Mouse (Mus musculus): Measurements from ENCODE around the gene Rsph14.

DNA sequence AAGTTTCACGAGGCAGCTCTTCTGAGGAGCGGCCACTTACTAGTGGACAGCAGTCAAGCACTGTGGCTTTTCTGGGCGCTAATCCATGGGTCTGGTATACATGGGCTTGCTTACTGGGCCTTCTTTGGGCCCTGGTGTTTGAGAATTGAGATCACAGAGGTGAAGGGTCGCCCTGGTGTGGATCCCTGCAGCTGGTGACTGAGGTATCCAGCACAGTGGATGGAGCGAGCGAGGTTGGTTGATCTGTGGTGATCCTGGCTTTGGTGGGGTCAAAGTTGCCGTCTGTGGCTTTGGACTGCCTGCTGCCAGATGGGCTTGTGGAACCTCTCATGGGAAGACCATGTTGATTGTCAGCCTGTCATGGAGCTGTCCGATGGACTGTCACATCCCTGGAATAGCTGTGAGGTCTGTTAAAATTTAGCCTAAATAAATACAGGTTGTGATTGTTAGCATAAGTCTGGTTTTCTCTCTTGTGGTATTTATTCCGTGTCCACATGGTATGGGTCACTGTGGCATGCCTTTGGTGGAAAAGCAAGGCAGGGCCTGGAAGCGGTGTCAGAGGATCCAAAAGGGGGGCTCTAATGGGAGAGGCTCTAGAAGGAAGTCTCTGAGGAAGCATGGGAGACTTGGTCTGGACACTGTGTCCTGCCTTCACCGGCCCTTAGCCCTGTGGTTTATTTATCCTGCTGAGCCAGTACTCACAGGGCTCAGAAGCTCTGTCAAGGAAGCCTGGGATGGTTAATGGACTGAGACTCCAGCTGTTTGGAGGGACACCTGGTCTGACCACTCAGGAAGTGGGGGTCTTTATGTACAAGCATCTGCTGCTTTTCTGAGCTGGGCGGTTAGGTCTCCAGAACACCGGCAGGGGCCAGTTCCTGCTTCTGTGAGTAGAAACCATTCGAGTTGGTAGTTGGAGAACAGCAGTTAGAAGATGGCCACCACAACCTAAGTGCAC is 46.1 kb upstream of the Rsph14 start:
- no peak for TF ChIP-seq CTCF (IDR thresholded peaks at IDR 0.05; ENCODE audit: control insufficient read depth, insufficient read depth, insufficient read length)
- TF ChIP-seq FOSL1 (IDR thresholded peaks at IDR 0.05; ENCODE audit: insufficient read depth, low read length, poor library complexity, severe bottlenecking): no peak
- no peak for TF ChIP-seq MYOG (IDR thresholded peaks at IDR 0.05; ENCODE audit: control insufficient read depth, extremely low read depth, insufficient read length)
- no peak for TF ChIP-seq MAX (IDR thresholded peaks at IDR 0.05)

Measured in C2C12 (cell line).